Mouse (Mus musculus) embryonic fibroblast, embryonic 13.5 days (primary cell): ENCODE results near the gene Ssr4.

Source experiments
- CTCF ChIP-seq: IDR thresholded peaks from 2 replicates; pipeline ENCODE4 v1.5.1; 2011; ENCODE audit warnings: mild to moderate bottlenecking, control low read depth, low read length, moderate library complexity, borderline replicate concordance; ENCODE audit not compliant: insufficient read depth
- POLR2A ChIP-seq: IDR thresholded peaks from 2 replicates; pipeline ENCODE4 v1.6.1; 2011; ENCODE audit warnings: low read depth, mild to moderate bottlenecking, control low read depth, low read length, moderate library complexity

DNA sequence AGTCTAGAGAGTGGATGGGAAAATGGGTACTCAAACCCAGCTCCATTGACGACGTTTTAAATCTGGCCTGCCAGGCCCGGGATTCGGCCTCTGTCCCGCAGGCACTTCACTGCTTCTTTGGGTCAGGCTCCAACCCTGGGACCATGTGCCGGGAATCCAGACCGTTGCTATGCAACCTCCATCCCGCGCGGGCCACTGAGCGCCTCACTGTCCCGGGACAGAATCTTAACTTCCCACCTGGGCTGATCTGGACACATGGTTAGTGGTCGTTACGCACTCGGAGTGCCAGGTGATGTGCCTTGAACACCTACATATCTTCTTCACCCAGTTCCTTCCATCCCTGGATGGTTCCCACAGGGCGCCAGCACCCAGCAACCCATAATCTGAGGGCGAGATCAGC lies 36.9 kb downstream of the Ssr4 start:
- TF ChIP-seq POLR2A (no peak), CTCF (no peak)
